Mouse (Mus musculus): ENCODE data around the gene Lsm10. TPM values are rescaled to one million over a fixed set of nuclear protein-coding genes. Genes with fewer than 3 reads are reported as not detected.

The Lsm10 gene
- polyA plus RNA-seq, 1 experiment = 19.0 TPM

DNA sequence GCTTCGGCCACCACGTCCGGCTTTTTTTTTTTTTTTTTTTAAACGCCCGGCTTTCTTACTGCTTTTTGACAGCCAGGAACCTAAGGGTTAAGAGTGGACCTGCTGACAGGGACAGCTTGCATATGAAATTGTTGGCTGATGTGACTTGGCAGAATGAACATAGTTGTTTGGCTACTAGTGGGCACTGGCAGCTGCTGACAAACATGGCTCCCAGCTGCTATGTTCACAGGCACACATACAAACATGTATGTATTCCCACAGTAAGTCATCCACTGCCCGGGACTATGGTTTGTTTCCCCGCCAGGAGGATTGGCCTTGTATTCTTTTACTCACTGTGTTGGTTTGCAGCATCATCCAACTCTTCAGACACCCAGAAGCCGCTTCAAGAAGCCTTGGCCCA is 20.7 kb downstream of the Lsm10 start:
- peaks cover 83% of the 10 kb centered on the region for H3K36me3 ChIP-seq (replicated peaks; ENCODE audit: low read length)
- H3K4me3 ChIP-seq (replicated peaks) = no peak overlapping the region
- no peaks in the 10 kb centered on the region for H3K9me3 ChIP-seq
- TF ChIP-seq FLI1 (IDR thresholded peaks at IDR 0.05; ENCODE audit: low read length) = no peak
- no peak for TF ChIP-seq GATA1 (IDR thresholded peaks at IDR 0.05; ENCODE audit: borderline replicate concordance, low read length)
- peaks cover 86% of the 10 kb centered on the region for H3K4me1 ChIP-seq
- H3K27me3 ChIP-seq (replicated peaks) = no peaks in the 10 kb centered on the region

DNA sequence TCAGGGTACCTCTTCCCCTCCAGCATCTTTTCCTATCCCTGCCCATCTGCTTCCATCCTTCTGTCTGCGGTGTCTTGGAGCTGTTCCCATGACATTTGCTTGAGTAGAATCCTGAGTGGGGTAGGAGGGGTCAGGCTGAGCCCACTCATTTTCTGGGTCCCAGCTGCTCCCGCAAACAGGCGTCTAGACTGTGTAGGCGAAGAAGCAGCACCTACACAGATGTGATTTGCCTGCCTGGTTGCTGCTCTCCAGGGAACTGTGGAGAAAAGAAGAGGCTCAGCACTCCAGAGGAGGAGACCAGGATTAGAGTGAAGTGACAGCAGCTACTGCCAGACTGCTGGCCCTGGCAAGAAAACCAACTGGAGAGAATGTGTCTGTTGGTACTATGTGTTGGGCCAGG is 22.2 kb downstream of the Lsm10 start:
- TF ChIP-seq GATA1 (IDR thresholded peaks at IDR 0.05; ENCODE audit: borderline replicate concordance, low read length) = no peak
- TF ChIP-seq FLI1 (IDR thresholded peaks at IDR 0.05; ENCODE audit: low read length) = no peak
- Histone ChIP-seq H3K4me1 (peaks cover 78% of the 10 kb centered on the region), H3K36me3 (replicated peaks; ENCODE audit: low read length) (peaks cover 86% of the 10 kb centered on the region), H3K27me3 (replicated peaks) (no peaks in the 10 kb centered on the region), H3K9me3 (no peaks in the 10 kb centered on the region), H3K4me3 (replicated peaks) (no peak overlapping the region)

DNA sequence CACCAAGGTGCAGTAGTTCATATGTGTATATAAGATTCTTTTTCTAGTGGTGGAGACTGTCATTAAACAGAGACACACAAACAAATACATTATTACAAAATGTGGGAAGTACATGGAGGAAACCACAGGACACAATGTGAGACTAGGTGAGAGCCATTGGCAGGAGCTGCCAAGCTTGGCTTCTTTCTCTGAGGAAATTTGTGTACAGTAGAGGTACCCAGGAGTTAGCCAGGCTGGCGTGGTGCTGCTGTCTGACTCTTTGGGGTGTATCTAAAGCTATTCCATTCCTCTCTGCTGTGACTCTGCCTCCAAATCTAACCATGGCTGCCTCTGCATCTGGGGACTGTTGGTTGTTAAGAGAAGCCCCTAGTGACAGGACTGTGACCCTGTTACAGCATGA is 22.6 kb downstream of the Lsm10 start:
- no peaks in the 10 kb centered on the region for H3K9me3 ChIP-seq
- TF ChIP-seq FLI1 (IDR thresholded peaks at IDR 0.05; ENCODE audit: low read length) = no peak
- no peak for TF ChIP-seq GATA1 (IDR thresholded peaks at IDR 0.05; ENCODE audit: borderline replicate concordance, low read length)
- no peaks in the 10 kb centered on the region for H3K27me3 ChIP-seq (replicated peaks)
- H3K4me3 ChIP-seq (replicated peaks) = no peak overlapping the region
- peaks cover 88% of the 10 kb centered on the region for H3K36me3 ChIP-seq (replicated peaks; ENCODE audit: low read length)
- H3K4me1 ChIP-seq = peaks cover 74% of the 10 kb centered on the region

DNA sequence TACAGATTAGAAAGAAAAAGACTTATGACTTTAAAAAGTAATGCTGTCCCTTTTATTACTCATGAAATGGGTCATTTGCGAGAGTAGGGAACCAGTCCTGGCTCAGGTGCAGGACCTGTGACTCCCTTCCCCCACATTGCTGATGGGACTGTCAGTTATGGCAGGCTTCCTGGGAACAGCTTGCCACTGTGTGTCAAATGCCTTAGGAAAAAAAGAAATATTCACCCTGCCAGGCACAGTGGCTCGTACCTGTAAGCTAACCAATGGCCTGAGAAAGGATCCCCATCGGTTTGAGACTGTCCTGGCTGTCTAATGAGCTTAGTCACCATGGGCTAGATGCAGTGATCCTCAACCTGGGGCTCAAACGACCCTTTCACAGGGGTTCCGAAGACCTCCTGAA is 23.6 kb downstream of the Lsm10 start:
- Histone ChIP-seq H3K4me3 (replicated peaks) (no peak overlapping the region), H3K36me3 (replicated peaks; ENCODE audit: low read length) (peaks cover 89% of the 10 kb centered on the region), H3K27me3 (replicated peaks) (no peaks in the 10 kb centered on the region), H3K9me3 (no peaks in the 10 kb centered on the region), H3K4me1 (peaks cover 64% of the 10 kb centered on the region)
- no peak for TF ChIP-seq FLI1 (IDR thresholded peaks at IDR 0.05; ENCODE audit: low read length)
- TF ChIP-seq GATA1 (IDR thresholded peaks at IDR 0.05; ENCODE audit: borderline replicate concordance, low read length) = no peak

DNA sequence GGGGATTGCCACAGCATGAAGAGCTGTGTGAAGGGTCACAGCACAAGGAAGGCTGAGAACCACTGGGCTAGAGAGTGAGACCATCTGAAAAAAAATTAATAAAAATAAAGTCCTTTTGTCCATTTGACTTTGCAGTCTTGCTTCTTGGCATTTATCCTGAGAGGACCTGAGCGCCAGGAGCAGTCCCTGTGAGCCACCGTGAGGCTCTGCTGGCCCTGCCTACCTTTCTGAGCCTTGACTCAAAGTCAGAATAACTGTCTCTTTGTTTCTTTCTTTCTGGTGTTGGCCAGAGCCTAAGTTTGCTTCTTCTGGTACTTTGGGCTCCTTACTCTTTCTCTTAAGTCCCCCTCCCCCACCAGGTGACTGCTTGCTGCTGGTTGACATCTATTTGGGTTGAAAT is 24.1 kb downstream of the Lsm10 start:
- Histone ChIP-seq H3K4me1 (peaks cover 59% of the 10 kb centered on the region), H3K4me3 (replicated peaks) (no peak overlapping the region), H3K27me3 (replicated peaks) (no peaks in the 10 kb centered on the region), H3K36me3 (replicated peaks; ENCODE audit: low read length) (peaks cover 89% of the 10 kb centered on the region), H3K9me3 (no peaks in the 10 kb centered on the region)
- TF ChIP-seq GATA1 (IDR thresholded peaks at IDR 0.05; ENCODE audit: borderline replicate concordance, low read length) (no peak), FLI1 (IDR thresholded peaks at IDR 0.05; ENCODE audit: low read length) (no peak)

DNA sequence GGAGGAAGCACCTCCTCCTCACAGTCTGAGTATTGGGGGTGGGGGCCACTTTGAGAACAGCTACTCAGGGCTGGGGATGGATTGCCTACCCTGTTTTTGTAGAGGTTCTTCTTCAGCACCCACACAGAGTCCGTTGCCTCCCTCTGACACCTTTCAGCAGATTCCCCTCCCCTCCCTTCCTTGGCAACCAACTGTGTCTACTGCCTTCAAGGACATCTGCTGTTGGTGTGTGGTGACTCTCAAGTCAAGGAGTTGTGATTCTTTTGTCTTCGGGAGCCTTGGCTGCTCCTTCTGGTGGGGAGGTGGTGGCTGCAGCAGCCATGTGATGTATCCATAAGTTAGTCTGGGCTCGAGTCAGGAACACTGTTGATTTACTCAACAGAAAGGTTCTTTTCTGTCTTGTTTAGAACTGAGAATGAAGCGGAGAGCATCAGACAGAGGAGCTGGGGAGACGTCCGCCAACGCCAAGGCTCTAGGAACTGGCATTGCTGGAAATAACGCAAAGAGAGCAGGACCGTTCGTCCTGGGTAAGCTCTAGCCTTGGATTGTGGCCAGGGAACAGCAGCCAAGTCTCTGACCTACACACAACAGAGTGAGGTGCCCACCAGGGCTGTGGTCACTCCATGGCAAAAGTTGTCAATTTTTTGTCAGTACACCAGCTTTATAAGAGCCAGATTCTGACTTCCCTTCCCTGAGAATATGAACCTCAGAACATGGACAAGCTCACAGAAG is 27.1 kb downstream of the Lsm10 start:
- Histone ChIP-seq H3K27me3 (replicated peaks) (no peaks in the 10 kb centered on the region), H3K4me1 (peaks cover 33% of the 10 kb centered on the region), H3K36me3 (replicated peaks; ENCODE audit: low read length) (peaks cover 89% of the 10 kb centered on the region), H3K4me3 (replicated peaks) (no peak overlapping the region), H3K9me3 (no peaks in the 10 kb centered on the region)
- TF ChIP-seq FLI1 (IDR thresholded peaks at IDR 0.05; ENCODE audit: low read length) = no peak
- no peak for TF ChIP-seq GATA1 (IDR thresholded peaks at IDR 0.05; ENCODE audit: borderline replicate concordance, low read length)

DNA sequence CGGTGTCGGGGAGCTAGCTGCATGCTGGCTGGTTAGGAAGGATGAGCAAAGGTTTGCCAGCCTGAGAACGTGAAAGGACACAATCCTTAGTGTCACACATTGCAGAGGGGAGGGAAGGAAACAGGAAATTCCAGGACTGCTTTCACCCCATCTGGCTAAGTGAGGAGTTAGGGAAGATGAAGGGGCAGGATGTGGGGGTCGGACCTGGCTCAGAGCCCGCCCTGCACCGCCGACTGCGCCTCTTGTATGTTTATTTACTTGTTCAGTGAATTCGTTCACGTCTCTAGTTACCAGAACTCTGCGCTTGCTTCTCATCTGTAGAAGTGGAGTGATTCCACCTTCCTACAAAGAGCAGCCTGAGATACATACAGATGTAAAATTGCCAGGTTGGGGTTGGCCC is 34.1 kb downstream of the Lsm10 start:
- H3K27me3 ChIP-seq (replicated peaks) = no peaks in the 10 kb centered on the region
- peaks cover 67% of the 10 kb centered on the region for H3K4me1 ChIP-seq
- peaks cover 98% of the 10 kb centered on the region for H3K36me3 ChIP-seq (replicated peaks; ENCODE audit: low read length)
- TF ChIP-seq GATA1 (IDR thresholded peaks at IDR 0.05; ENCODE audit: borderline replicate concordance, low read length) (no peak), FLI1 (IDR thresholded peaks at IDR 0.05; ENCODE audit: low read length) (no peak)
- no peaks in the 10 kb centered on the region for H3K9me3 ChIP-seq
- no peak overlapping the region for H3K4me3 ChIP-seq (replicated peaks)

DNA sequence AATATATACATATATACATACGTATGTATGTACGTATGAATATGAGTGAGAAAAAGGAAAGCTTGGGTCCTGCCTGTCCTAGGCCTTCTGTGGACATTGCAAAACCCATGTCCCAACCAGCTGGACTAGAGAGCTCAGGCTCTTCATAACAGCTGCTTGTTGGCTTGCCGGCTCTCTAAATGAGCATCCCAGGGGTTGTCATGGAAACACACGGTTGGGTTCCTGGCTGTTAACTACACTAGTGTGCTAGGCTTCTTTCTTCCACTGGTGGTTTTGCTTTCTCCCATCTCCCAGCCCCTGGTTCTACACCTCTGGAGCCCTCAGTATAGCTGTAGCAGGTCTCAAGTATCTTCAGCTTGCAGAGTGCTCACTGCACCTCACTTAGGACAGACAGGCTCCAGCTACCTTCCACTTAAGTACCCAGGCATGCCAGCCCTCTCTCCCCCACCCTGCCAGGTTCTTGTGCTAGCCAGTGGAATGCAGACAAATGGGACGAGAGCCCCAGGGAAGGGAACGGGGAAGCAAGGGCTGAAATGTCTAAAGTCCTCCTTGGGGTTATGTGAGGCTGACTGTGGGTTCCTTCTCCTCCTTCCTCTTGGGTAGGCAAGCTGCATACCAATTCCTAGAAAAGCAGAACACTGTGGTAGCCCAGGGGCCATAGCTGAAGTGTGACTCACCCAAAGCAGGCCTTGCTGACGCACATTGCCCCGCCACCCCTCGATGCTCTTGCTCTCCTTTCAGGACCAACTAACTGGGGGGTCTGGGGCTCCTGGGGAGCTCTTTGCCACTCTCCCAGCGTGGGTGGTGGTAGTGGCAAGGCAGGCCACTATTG is 35.1 kb downstream of the Lsm10 start:
- no peaks in the 10 kb centered on the region for H3K27me3 ChIP-seq (replicated peaks)
- peak overlapping the region; percentile 62 for H3K4me3 ChIP-seq (replicated peaks)
- no peaks in the 10 kb centered on the region for H3K9me3 ChIP-seq
- peaks cover 98% of the 10 kb centered on the region for H3K36me3 ChIP-seq (replicated peaks; ENCODE audit: low read length)
- peaks cover 66% of the 10 kb centered on the region for H3K4me1 ChIP-seq
- no peak for TF ChIP-seq FLI1 (IDR thresholded peaks at IDR 0.05; ENCODE audit: low read length)
- no peak for TF ChIP-seq GATA1 (IDR thresholded peaks at IDR 0.05; ENCODE audit: borderline replicate concordance, low read length)

DNA sequence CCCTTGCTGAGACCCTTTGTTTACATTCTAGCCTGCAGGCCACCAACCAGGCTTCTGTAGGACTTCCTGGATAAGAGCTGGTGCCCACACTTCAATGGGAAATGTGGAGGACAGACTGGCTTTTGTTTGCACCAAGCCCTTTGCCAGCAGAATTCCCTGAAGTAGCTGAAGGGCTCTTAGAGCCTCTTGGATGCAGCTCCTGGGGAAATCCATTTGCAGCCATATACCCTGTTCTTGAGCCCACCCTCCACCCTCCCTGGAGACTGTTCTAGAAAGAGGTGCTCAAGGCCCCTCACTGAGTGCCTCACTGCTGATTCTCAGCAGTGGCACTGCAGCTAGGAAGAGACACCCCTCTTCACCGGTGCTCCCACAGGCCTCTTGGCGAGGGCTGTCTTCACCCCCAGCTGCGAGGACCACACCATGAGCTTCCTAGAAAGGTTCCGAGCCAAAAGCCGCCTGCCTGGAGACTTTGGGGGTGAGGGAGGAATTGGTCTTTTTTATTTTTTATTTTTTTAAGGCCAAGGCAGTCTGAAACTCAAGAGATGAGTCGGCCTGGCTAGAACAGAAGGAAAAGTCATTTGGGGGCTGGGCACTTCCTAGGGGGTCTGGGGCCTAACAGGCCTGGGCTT is 36.3 kb downstream of the Lsm10 start:
- Histone ChIP-seq H3K36me3 (replicated peaks; ENCODE audit: low read length) (peaks cover 99% of the 10 kb centered on the region), H3K4me1 (peaks cover 75% of the 10 kb centered on the region), H3K27me3 (replicated peaks) (no peaks in the 10 kb centered on the region), H3K9me3 (no peaks in the 10 kb centered on the region), H3K4me3 (replicated peaks) (no peak overlapping the region)
- TF ChIP-seq FLI1 (IDR thresholded peaks at IDR 0.05; ENCODE audit: low read length) = no peak
- no peak for TF ChIP-seq GATA1 (IDR thresholded peaks at IDR 0.05; ENCODE audit: borderline replicate concordance, low read length)

DNA sequence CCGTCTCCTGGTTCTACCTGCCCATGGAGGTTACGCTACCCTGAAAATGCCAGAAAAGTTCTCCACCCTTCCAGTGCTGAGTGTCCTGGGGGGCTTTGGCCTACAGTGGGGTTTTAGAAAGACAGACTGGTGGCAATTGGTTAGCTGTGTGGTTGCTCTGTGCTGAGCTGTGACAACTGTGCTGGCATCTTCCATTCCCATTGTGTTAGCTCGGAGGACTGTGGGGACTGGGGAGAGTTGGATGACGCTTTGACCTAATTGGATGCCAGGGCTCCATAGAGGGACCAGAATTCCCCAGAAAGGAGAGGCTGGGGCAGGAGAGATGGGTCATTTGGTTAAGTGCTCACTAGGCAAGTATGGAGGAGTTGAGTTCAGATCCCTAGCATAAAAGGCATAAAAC is 37.8 kb downstream of the Lsm10 start:
- H3K27me3 ChIP-seq (replicated peaks) = no peaks in the 10 kb centered on the region
- peaks cover 99% of the 10 kb centered on the region for H3K36me3 ChIP-seq (replicated peaks; ENCODE audit: low read length)

More for the DNA sequence above, 37.8 kb downstream of the Lsm10 start:
- no peak overlapping the region for H3K4me3 ChIP-seq (replicated peaks)
- no peaks in the 10 kb centered on the region for H3K9me3 ChIP-seq
- no peak for TF ChIP-seq GATA1 (IDR thresholded peaks at IDR 0.05; ENCODE audit: borderline replicate concordance, low read length)
- TF ChIP-seq FLI1 (IDR thresholded peaks at IDR 0.05; ENCODE audit: low read length) = no peak
- H3K4me1 ChIP-seq = peaks cover 77% of the 10 kb centered on the region

Data from megakaryocyte, embryonic 14.5 days (primary cell).